Mouse (Mus musculus) MEL (cell line): ENCODE results near the gene Pole. TPM values are rescaled to one million over a fixed set of nuclear protein-coding genes. Genes with fewer than 3 reads are reported as not detected.

Experiments
- DNase-seq: peaks from one replicate; pipeline ENCODE4 v3.0.0; 2011; ENCODE audit warnings: low read depth, low spot score
- H3K27ac ChIP-seq: 2 replicates; pipeline ENCODE4 v1.5.1; 2012; ENCODE audit warnings: low read depth, mild to moderate bottlenecking, control low read depth, low read length, moderate library complexity; ENCODE audit not compliant: control insufficient read depth
- H3K27me3 ChIP-seq, 2 experiments: fragments of 150-350 bp in 1 of 2; sonication (generic) in 1 of 2; 2 replicates each; pipeline ENCODE4 v1.6.1; 2012; ENCODE audit warnings: low read length in 2 of 2, mild to moderate bottlenecking in 2 of 2, improper control_type of control experiment in 1 of 2, moderate library complexity in 1 of 2; ENCODE audit not compliant: insufficient read depth in 2 of 2, control insufficient read depth in 1 of 2
- H3K36me3 ChIP-seq, 2 experiments: 2 replicates each; pipeline ENCODE4 v1.6.1; 2012 to 2014; ENCODE audit warnings: low read length in 2 of 2, improper control_type of control experiment in 1 of 2, inconsistent platforms in 1 of 2, mild to moderate bottlenecking in 1 of 2; ENCODE audit not compliant: insufficient read depth in 2 of 2, control insufficient read depth in 1 of 2
- H3K4me1 ChIP-seq, 2 experiments: fragments of 150-350 bp in 1 of 2; sonication (generic) in 1 of 2; 2 replicates each; pipeline ENCODE4 v1.6.1; 2012; ENCODE audit warnings: low read length in 2 of 2, improper control_type of control experiment in 1 of 2, mild to moderate bottlenecking in 1 of 2; ENCODE audit not compliant: insufficient read depth in 2 of 2, control insufficient read depth in 1 of 2
- H3K4me3 ChIP-seq, 2 experiments: fragments of 150-350 bp in 1 of 2; sonication (generic) in 1 of 2; 2 replicates each; pipeline ENCODE4 v1.5.1; 2012; ENCODE audit warnings: low read depth in 2 of 2, low read length in 2 of 2, mild to moderate bottlenecking in 2 of 2, moderate library complexity in 2 of 2, control low read depth in 1 of 2, improper control_type of control experiment in 1 of 2; ENCODE audit not compliant: control insufficient read depth in 1 of 2, insufficient read depth in 1 of 2
- H3K79me2 ChIP-seq: 2 replicates; pipeline ENCODE4 v1.6.1; 2012; ENCODE audit warnings: mild to moderate bottlenecking, low read length, moderate library complexity; ENCODE audit not compliant: control insufficient read depth, poor library complexity, insufficient read depth
- H3K9ac ChIP-seq: 2 replicates; pipeline ENCODE4 v1.6.1; 2012; ENCODE audit warnings: low read depth, mild to moderate bottlenecking, control low read depth, low read length, moderate library complexity; ENCODE audit not compliant: control insufficient read depth, poor library complexity, severe bottlenecking
- H3K9me3 ChIP-seq: fragments of 150-350 bp; sonication (generic); replicated peaks from 2 replicates; pipeline ENCODE4 v1.6.1; 2012; ENCODE audit warnings: mild to moderate bottlenecking, low read length, improper control_type of control experiment, moderate library complexity; ENCODE audit not compliant: insufficient read depth
- BHLHE40 ChIP-seq: IDR thresholded peaks from 2 replicates; pipeline ENCODE4 v1.6.1; 2012; ENCODE audit warnings: low read depth, mild to moderate bottlenecking, inconsistent platforms, low read length, improper control_type of control experiment, borderline replicate concordance
- CTCF ChIP-seq, 3 experiments: IDR thresholded peaks in 2 of 3; conservative IDR thresholded peaks in 1 of 3; 2 replicates each; pipeline ENCODE4 v1.5.1; 2011 to 2012; ENCODE audit warnings: low read length in 3 of 3, low read depth in 2 of 3, mild to moderate bottlenecking in 2 of 3, improper control_type of control experiment in 1 of 3, inconsistent platforms in 1 of 3, mixed read lengths in 1 of 3, moderate library complexity in 1 of 3; ENCODE audit not compliant: control insufficient read depth in 1 of 3, insufficient read depth in 1 of 3, poor library complexity in 1 of 3, severe bottlenecking in 1 of 3
- ELF1 ChIP-seq: IDR thresholded peaks from 2 replicates; pipeline ENCODE4 v1.6.1; 2014; ENCODE audit warnings: low read depth, mild to moderate bottlenecking, inconsistent platforms, low read length, improper control_type of control experiment, moderate library complexity
- GABPA ChIP-seq: IDR thresholded peaks from 2 replicates; pipeline ENCODE4 v1.6.1; 2012; ENCODE audit warnings: low read depth, mild to moderate bottlenecking, inconsistent platforms, low read length, improper control_type of control experiment, moderate library complexity
- HCFC1 ChIP-seq: IDR thresholded peaks from 2 replicates; pipeline ENCODE4 v1.6.1; 2012; ENCODE audit warnings: low read depth, mild to moderate bottlenecking, inconsistent platforms, low read length, improper control_type of control experiment, moderate library complexity
- JUND ChIP-seq: IDR thresholded peaks from 2 replicates; pipeline ENCODE4 v1.6.1; 2011; ENCODE audit warnings: low read depth, mild to moderate bottlenecking, improper control_type of control experiment, low read length
- MAFK ChIP-seq: IDR thresholded peaks from 2 replicates; pipeline ENCODE4 v1.6.1; 2011; ENCODE audit warnings: low read depth, mild to moderate bottlenecking, low read length, improper control_type of control experiment, borderline replicate concordance
- MAZ ChIP-seq: IDR thresholded peaks from 2 replicates; pipeline ENCODE4 v1.6.1; 2012; ENCODE audit warnings: low read depth, mild to moderate bottlenecking, inconsistent platforms, low read length, improper control_type of control experiment
- MXI1 ChIP-seq: IDR thresholded peaks from 2 replicates; pipeline ENCODE4 v1.6.1; 2011; ENCODE audit warnings: mild to moderate bottlenecking, low read depth, low read length, improper control_type of control experiment
- MYB ChIP-seq: IDR thresholded peaks from 2 replicates; pipeline ENCODE4 v1.6.1; 2011; ENCODE audit warnings: mild to moderate bottlenecking, low read depth, low read length, improper control_type of control experiment
- NRF1 ChIP-seq: IDR thresholded peaks from 2 replicates; pipeline ENCODE4 v1.6.1; 2014; ENCODE audit warnings: low read depth, mild to moderate bottlenecking, inconsistent platforms, low read length, improper control_type of control experiment, moderate library complexity; ENCODE audit not compliant: poor library complexity, insufficient read depth, severe bottlenecking
- RCOR1 ChIP-seq: IDR thresholded peaks from 2 replicates; pipeline ENCODE4 v1.6.1; 2012; ENCODE audit warnings: low read depth, mild to moderate bottlenecking, inconsistent platforms, low read length, improper control_type of control experiment
- TAL1 ChIP-seq: IDR thresholded peaks from 2 replicates; pipeline ENCODE4 v1.6.1; 2012; ENCODE audit warnings: mild to moderate bottlenecking, inconsistent platforms, low read length, moderate library complexity, mixed read lengths
- TBP ChIP-seq: IDR thresholded peaks from 2 replicates; pipeline ENCODE4 v1.8.0; 2011; ENCODE audit warnings: low read depth, low read length, improper control_type of control experiment
- UBTF ChIP-seq: IDR thresholded peaks from 2 replicates; pipeline ENCODE4 v1.6.1; 2012; ENCODE audit warnings: low read depth, mild to moderate bottlenecking, inconsistent platforms, low read length, improper control_type of control experiment, moderate library complexity, borderline replicate concordance; ENCODE audit not compliant: insufficient read depth
- USF2 ChIP-seq, 2 experiments: IDR thresholded peaks; 2 replicates each; pipeline ENCODE4 v1.6.1; 2011 to 2012; ENCODE audit warnings: improper control_type of control experiment in 2 of 2, low read length in 2 of 2, borderline replicate concordance in 1 of 2, inconsistent platforms in 1 of 2, low read depth in 1 of 2, mild to moderate bottlenecking in 1 of 2; ENCODE audit not compliant: insufficient read depth in 1 of 2
- ZKSCAN1 ChIP-seq: IDR thresholded peaks from 2 replicates; pipeline ENCODE4 v1.6.1; 2012; ENCODE audit warnings: low read depth, mild to moderate bottlenecking, inconsistent platforms, low read length, improper control_type of control experiment, moderate library complexity
- ZNF384 ChIP-seq: IDR thresholded peaks from 2 replicates; pipeline ENCODE4 v1.6.1; 2012; ENCODE audit warnings: low read depth, mild to moderate bottlenecking, inconsistent platforms, low read length, improper control_type of control experiment
- polyA plus RNA-seq, 2 experiments: library from polyadenylated mRNA; stranded (reverse) in 1 of 2; unstranded in 1 of 2; fragments of >175 nt in 1 of 2; fragments of >200 nt in 1 of 2; gene quantifications; 2 replicates each; pipeline versions ENCODE4 v1.2.1 to v1.2.4; 2012; ENCODE audit warnings: low replicate concordance in 2 of 2, low read depth in 1 of 2; ENCODE audit not compliant: insufficient read length in 2 of 2, insufficient read depth in 1 of 2, missing spikeins in 1 of 2
- total RNA-seq: library from RNA; depleted of rRNA; stranded (reverse); fragments of 300-350 nt; gene quantifications from 2 replicates; pipeline ENCODE4 v1.2.3, GENCODE M21; 2012

Gene Pole
- total and polyA plus RNA-seq, 3 experiments = 32.4 to 81.4 (median 52.6) TPM

- Histone ChIP-seq H3K4me3 (no peak within 1 kb of the TSS), H3K9ac (no peak within 1 kb of the TSS), H3K9me3 (no peaks in the 10 kb centered on the region), H3K27me3 (no peaks in the 10 kb centered on the region)
- no peak for DNase-seq
- TF ChIP-seq BHLHE40 = no peak
- no peak for TF ChIP-seq ZNF384
- no peak for TF ChIP-seq USF2 (IDR thresholded peaks at IDR 0.05; ENCODE audit: borderline replicate concordance in 1 of 2, insufficient read depth in 1 of 2, low read depth in 1 of 2, low read length in 2 of 2)
- TF ChIP-seq MAZ = no peak
- no peak for TF ChIP-seq MYB
- no peak for TF ChIP-seq HCFC1
- no peak for TF ChIP-seq ZKSCAN1
- no peak for TF ChIP-seq TAL1
- TF ChIP-seq NRF1 = no peak
- no peak for TF ChIP-seq CTCF (IDR thresholded peaks at IDR 0.05 in 2 of 3, conservative IDR thresholded peaks at IDR 0.05 in 1 of 3; ENCODE audit: control insufficient read depth in 1 of 3, insufficient read depth in 1 of 3, low read depth in 2 of 3, low read length in 3 of 3, poor library complexity in 1 of 3, severe bottlenecking in 1 of 3)
- no peak for TF ChIP-seq MAFK
- TF ChIP-seq ELF1 = no peak
- TF ChIP-seq JUND = no peak
- no peak for TF ChIP-seq RCOR1
- no peak for TF ChIP-seq MXI1
- no peak for TF ChIP-seq GABPA
- TF ChIP-seq, all 39 proteins: peak for 0
- no peaks in the 10 kb centered on the region for H3K4me1 ChIP-seq
- no peak within 1 kb of the TSS for H3K27ac ChIP-seq
- H3K79me2 ChIP-seq = no peaks in the 10 kb centered on the region
- no peaks in the 10 kb centered on the region for H3K36me3 ChIP-seq
Observed at GRCm38 (mm10) chr5:110344524-110344923, 58.4 kb downstream of the Pole start, which contains the start of gene Lrcol1. Lrcol1 (plus strand) TSS chr5:110344730.

- DNase-seq = no peak
- Histone ChIP-seq H3K36me3 (no peaks in the 10 kb centered on the region), H3K4me1 (no peaks in the 10 kb centered on the region), H3K9ac (no peak overlapping the region), H3K27ac (no peak overlapping the region), H3K4me3 (no peak overlapping the region), H3K79me2 (no peaks in the 10 kb centered on the region), H3K9me3 (no peaks in the 10 kb centered on the region), H3K27me3 (no peaks in the 10 kb centered on the region)
- peak; percentile 88 for TF ChIP-seq TBP
- TF ChIP-seq UBTF = no peak
- TF ChIP-seq GABPA = no peak
Observed at GRCm38 (mm10) chr5:110345553-110345952, 59.4 kb downstream of the Pole start.
